Mouse (Mus musculus) MEL-GATA-1-ER (cell line): ENCODE results near the gene Gucy1a1.
A peak's percentile ranks its signal among the peaks of the same experiment; 100 is the strongest.

Source experiments
- DNase-seq: peaks from one replicate; pipeline ENCODE4 v3.0.0-alpha.2; 2012; ENCODE audit warnings: low read depth; ENCODE audit errors: extremely low read depth

The Gucy1a1 gene

GRCm38 (mm10) chr3:82074201-82074851, 71.3 kb downstream of the Gucy1a1 start, which contains the start of gene Gucy1b1:
Gucy1b1 (minus strand) TSS chr3:82074689.
- no peak for DNase-seq

- DNase-seq = no peak
Measured at GRCm38 (mm10) chr3:82073741-82074181, 71.8 kb downstream of the Gucy1a1 start.

GRCm38 (mm10) chr3:82067830-82068229, 77.8 kb downstream of the Gucy1a1 start:
- no peak for DNase-seq

- peak; percentile 3 for DNase-seq
Measured at GRCm38 (mm10) chr3:82061402-82062180, 84.0 kb downstream of the Gucy1a1 start.

- no peak for DNase-seq
Measured at GRCm38 (mm10) chr3:82057201-82057600, 88.4 kb downstream of the Gucy1a1 start.

GRCm38 (mm10) chr3:82054283-82054974, 91.2 kb downstream of the Gucy1a1 start:
- no peak for DNase-seq

- DNase-seq = no peak
Measured at GRCm38 (mm10) chr3:82052029-82052428, 93.6 kb downstream of the Gucy1a1 start.

GRCm38 (mm10) chr3:82051468-82051867, 94.1 kb downstream of the Gucy1a1 start:
- DNase-seq = no peak

- DNase-seq = no peak
Measured at GRCm38 (mm10) chr3:82048681-82049080, 96.9 kb downstream of the Gucy1a1 start.

- DNase-seq = no peak
Measured at GRCm38 (mm10) chr3:82048078-82048477, 97.5 kb downstream of the Gucy1a1 start.

- peak; percentile 6 for DNase-seq
Measured at GRCm38 (mm10) chr3:82047100-82047753, 98.4 kb downstream of the Gucy1a1 start.

GRCm38 (mm10) chr3:82046087-82046486, 99.5 kb downstream of the Gucy1a1 start:
- DNase-seq = no peak

- no peak for DNase-seq
Measured at GRCm38 (mm10) chr3:82044902-82045301, 100.7 kb downstream of the Gucy1a1 start.

- DNase-seq = no peak
Measured at GRCm38 (mm10) chr3:82043676-82044075, 101.9 kb downstream of the Gucy1a1 start.
